Mouse (Mus musculus): Measurements from ENCODE around the gene Slc4a1.

Gene Slc4a1

GRCm38 (mm10) chr11:102319410-102319792, 46.6 kb downstream of the Slc4a1 start, which contains the start of gene Ubtf:
Gene Ubtf, minus strand, starts transcription at chr11:102319742.
- peak; percentile 67 to 79 for DNase-seq

- peak; percentile 68 to 75 for DNase-seq
These were observed 47.2 kb downstream of the Slc4a1 start for GRCm38 (mm10) chr11:102318576-102319409.

GRCm38 (mm10) chr11:102317901-102318575, 48.0 kb downstream of the Slc4a1 start:
- DNase-seq = peak; percentile 83 to 89

- DNase-seq = peak in 1 of 2 experiments; percentile 82
These were observed 48.6 kb downstream of the Slc4a1 start for GRCm38 (mm10) chr11:102317298-102317900.

- DNase-seq = peak; percentile 92 to 95
These were observed 49.3 kb downstream of the Slc4a1 start for GRCm38 (mm10) chr11:102316572-102317297.

- no peak for DNase-seq
These were observed 50.1 kb downstream of the Slc4a1 start for GRCm38 (mm10) chr11:102315690-102316571.

- DNase-seq = no peak
These were observed 51.7 kb downstream of the Slc4a1 start for GRCm38 (mm10) chr11:102314321-102314720.

GRCm38 (mm10) chr11:102312586-102312985, 53.4 kb downstream of the Slc4a1 start:
- no peak for DNase-seq

- no peak for DNase-seq
These were observed 54.0 kb downstream of the Slc4a1 start for GRCm38 (mm10) chr11:102311966-102312365.

GRCm38 (mm10) chr11:102310768-102311695, 55.0 kb downstream of the Slc4a1 start:
- no peak for DNase-seq

GRCm38 (mm10) chr11:102309821-102310617, 56.0 kb downstream of the Slc4a1 start:
- peak in 1 of 2 experiments; percentile 39 for DNase-seq

GRCm38 (mm10) chr11:102308979-102309378, 57.0 kb downstream of the Slc4a1 start:
- DNase-seq = peak; percentile 95

- no peak for DNase-seq
These were observed 57.9 kb downstream of the Slc4a1 start for GRCm38 (mm10) chr11:102308104-102308503.

- DNase-seq = no peak
These were observed 60.6 kb downstream of the Slc4a1 start for GRCm38 (mm10) chr11:102305359-102305758.

- no peak for DNase-seq
These were observed 61.9 kb downstream of the Slc4a1 start for GRCm38 (mm10) chr11:102304141-102304540.

- DNase-seq = peak; percentile 72 to 77
These were observed 66.2 kb downstream of the Slc4a1 start for GRCm38 (mm10) chr11:102299839-102300238.
